Mouse (Mus musculus) embryonic stem cell, embryonic (primary cell): Measurements from ENCODE around the gene Fgr.

Experiments
- CTCF ChIA-PET, 4 experiments: fragments of 300-600 bp in 2 of 4; fragments of 350-600 bp in 2 of 4; sonication (Branson Sonifier 250); formaldehyde crosslinking; loops; one replicate each; lab custom pipeline; 2022; ENCODE audit warnings: inconsistent platforms in 2 of 4; lab: Charles Lee
- POLR2A ChIA-PET, 4 experiments: fragments of 300-600 bp in 2 of 4; fragments of 350-600 bp in 2 of 4; sonication (Branson Sonifier 250); formaldehyde crosslinking; loops; one replicate each; lab custom pipeline; 2022; ENCODE audit warnings: antibody characterized with exemption in 4 of 4, inconsistent platforms in 1 of 4; lab: Charles Lee

Gene Fgr

GRCm38 (mm10) chr4:133014896-133015709 is 41.2 kb downstream of the Fgr start:
- ChIA-PET POLR2A (interaction anchor here in 2 of 4 experiments (0.6 to 9.2 kb wide), 12 partner anchors 7 to 728 kb away, joined by 3 to 90 read pairs (median 5); no protein-coding TSS in a partner anchor), CTCF (interaction anchor here in 2 of 4 experiments (0.7 to 1.0 kb wide), 2 partner anchors 42 to 49 kb away, joined by 3 to 5 read pairs; no protein-coding TSS in a partner anchor)

GRCm38 (mm10) chr4:133015710-133016651 is 42.1 kb downstream of the Fgr start:
- ChIA-PET POLR2A (interaction anchor here in 2 of 4 experiments (0.5 to 0.9 kb wide), 2 partner anchors 46 to 815 kb away, joined by 4 to 5 read pairs; no protein-coding TSS in a partner anchor), CTCF (interaction anchor here in 1 of 4 experiments (0.6 to 1.0 kb wide), 2 partner anchors 41 to 237 kb away, joined by 3 read pairs; no protein-coding TSS in a partner anchor)

DNA sequence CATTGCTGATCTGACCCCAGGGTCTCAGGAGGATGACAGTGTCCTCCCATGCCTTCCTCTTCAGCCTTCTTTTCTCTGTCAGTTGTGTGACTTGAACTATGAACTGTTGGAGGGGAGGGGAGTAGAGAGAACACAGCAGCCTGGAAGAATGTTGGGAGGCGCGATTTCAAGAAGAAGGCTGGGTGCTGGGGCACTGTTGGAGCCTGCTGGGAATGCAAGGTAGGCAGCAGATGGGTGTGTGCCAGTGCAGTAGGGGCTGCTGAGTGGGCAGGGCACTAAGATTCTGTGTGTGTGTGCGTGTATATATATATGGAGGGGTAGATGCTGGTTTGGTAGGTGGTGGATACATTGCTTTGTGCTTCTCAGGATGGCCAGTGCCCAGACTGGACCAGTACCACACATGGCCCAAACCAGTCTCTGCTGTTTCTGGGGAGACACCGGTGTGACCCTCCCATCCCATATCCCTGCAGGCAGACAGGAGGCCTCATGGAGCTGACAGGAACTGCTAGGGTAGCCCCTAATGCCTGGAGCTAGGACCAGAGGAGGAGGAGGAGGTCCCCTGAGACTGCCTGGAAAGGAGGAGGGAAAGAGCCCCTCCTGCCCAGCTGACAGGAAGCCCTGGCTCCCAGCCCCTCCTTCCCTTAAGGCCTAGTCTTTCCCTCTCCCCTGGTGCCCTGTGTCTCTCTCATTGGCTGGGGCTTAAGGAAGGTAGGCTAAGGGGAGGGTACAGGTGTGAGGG is 43.0 kb downstream of the Fgr start:
- POLR2A ChIA-PET: interaction anchor here in 2 of 4 experiments (0.6 kb wide), 2 partner anchors 183 to 307 kb away, joined by 3 read pairs; no protein-coding TSS in a partner anchor
- CTCF ChIA-PET: interaction anchor here in 1 of 4 experiments (0.7 kb wide), 1 partner anchor 12 kb away, joined by 3 read pairs; no protein-coding TSS in a partner anchor

GRCm38 (mm10) chr4:133017597-133018262 is 43.8 kb downstream of the Fgr start:
- ChIA-PET POLR2A (interaction anchor here in 2 of 4 experiments (0.6 to 12.6 kb wide), 4 partner anchors 13 to 307 kb away, joined by 3 to 90 read pairs (median 4); no protein-coding TSS in a partner anchor), CTCF (interaction anchor here in 2 of 4 experiments (0.5 to 0.7 kb wide), 3 partner anchors 8 to 12 kb away, joined by 3 to 5 read pairs (median 3); no protein-coding TSS in a partner anchor)

DNA sequence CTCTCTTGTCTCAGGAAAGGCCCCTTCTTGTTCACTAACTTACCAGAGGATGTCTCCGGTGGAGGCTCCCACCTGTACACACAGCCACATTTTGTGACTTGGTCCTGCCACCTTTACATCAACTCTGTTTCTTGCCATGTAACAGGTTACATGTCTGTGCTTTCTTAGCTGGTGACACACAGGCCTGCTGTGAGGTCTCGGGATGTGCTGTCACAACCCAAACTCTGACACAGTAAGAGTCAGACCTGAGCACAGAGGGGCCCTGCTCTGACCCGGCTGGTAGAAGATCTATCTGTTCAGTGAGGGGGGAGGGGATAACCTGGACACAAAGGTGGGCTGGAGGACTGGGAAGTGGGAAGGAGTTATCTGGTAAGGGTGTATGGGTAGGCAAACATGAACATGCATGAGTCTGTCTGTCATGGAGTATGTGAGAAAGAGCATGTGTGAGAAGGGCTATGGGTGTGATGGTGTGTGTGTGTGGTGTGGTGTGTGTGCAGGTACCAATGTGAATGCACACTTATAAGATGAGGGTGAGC is 44.4 kb downstream of the Fgr start:
- CTCF ChIA-PET: interaction anchor here in 1 of 4 experiments (0.5 to 1.8 kb wide), 2 partner anchors 9 to 40 kb away, joined by 3 read pairs; no protein-coding TSS in a partner anchor
- POLR2A ChIA-PET: interaction anchor here in 3 of 4 experiments (0.5 to 12.6 kb wide), 5 partner anchors 12 to 225 kb away, joined by 3 to 90 read pairs (median 5); no protein-coding TSS in a partner anchor

DNA sequence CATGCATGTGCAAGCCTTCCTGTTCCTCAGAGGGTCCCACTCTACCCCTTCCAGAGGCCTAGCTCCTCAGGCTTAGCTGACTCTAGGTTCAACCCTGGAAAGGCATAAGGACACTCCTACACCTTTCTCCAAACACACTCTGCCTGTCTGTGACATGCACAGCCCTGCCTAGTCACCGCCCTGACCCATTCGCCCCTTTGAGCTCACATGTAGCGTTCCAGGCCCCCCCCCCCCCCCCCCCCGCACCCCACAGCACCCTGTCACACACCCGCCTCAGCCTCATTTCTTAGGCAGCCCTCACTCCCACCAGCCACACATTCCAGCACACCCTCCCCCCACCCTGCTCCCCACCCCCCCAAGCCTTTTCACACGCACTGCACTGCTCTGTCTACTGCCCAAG is 46.8 kb downstream of the Fgr start:
- POLR2A ChIA-PET: interaction anchor here in 3 of 4 experiments (0.7 to 12.6 kb wide), 13 partner anchors 8 to 264 kb away, joined by 3 to 90 read pairs (median 5); partner anchors contain the start of gene Ahdc1 (in 1 of the 3)

DNA sequence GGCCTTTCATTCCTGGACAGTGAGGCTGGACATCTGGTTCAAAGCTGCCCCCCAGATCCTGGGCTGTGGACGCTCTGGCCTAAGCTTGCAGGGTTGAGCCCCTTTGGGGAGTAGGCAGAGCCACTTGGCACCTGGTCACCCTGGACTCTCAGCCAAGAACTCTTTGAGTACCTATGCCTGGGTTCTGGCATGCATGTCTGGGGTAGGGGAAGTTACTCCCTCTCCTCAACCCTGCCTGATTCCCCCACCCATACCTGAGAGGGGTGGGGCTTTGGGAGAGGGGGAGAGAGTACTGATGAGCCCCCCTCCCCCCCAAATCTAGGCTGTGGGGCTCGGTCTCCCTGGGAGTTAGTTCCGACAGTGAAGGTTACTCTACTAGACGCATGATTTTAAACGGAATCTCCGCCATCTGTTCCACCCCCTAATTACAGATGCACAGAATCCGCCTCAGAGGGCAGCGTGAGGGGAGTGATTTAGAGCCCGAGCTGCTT is 47.3 kb downstream of the Fgr start:
- ChIA-PET CTCF (interaction anchor here in 2 of 4 experiments (0.9 to 2.3 kb wide), 8 partner anchors 10 to 277 kb away, joined by 3 to 9 read pairs (median 3); partner anchors contain the start of gene Ahdc1 (in 1 of the 2)), POLR2A (interaction anchor here (0.5 to 12.6 kb wide), 13 partner anchors 8 to 263 kb away, joined by 3 to 90 read pairs (median 5); partner anchors contain the start of gene Ahdc1 (in 1 of the 4))

More for the DNA sequence above, 46.8 kb downstream of the Fgr start:
- CTCF ChIA-PET: interaction anchor here in 3 of 4 experiments (0.6 to 2.3 kb wide), 11 partner anchors 9 to 714 kb away, joined by 3 to 9 read pairs (median 4); partner anchors contain the start of gene Ahdc1 (in 1 of the 3)

GRCm38 (mm10) chr4:133022217-133022616 is 48.3 kb downstream of the Fgr start:
- POLR2A ChIA-PET: interaction anchor here in 3 of 4 experiments (0.5 to 14.8 kb wide), 16 partner anchors 9 to 728 kb away, joined by 3 to 90 read pairs (median 5); partner anchors contain the start of genes Ahdc1 (in 2 of the 3) and Slc9a1 (in 1 of the 3)
- CTCF ChIA-PET: interaction anchor here in 3 of 4 experiments (0.6 to 2.3 kb wide), 6 partner anchors 11 to 1914 kb away, joined by 3 to 9 read pairs (median 3); no protein-coding TSS in a partner anchor

DNA sequence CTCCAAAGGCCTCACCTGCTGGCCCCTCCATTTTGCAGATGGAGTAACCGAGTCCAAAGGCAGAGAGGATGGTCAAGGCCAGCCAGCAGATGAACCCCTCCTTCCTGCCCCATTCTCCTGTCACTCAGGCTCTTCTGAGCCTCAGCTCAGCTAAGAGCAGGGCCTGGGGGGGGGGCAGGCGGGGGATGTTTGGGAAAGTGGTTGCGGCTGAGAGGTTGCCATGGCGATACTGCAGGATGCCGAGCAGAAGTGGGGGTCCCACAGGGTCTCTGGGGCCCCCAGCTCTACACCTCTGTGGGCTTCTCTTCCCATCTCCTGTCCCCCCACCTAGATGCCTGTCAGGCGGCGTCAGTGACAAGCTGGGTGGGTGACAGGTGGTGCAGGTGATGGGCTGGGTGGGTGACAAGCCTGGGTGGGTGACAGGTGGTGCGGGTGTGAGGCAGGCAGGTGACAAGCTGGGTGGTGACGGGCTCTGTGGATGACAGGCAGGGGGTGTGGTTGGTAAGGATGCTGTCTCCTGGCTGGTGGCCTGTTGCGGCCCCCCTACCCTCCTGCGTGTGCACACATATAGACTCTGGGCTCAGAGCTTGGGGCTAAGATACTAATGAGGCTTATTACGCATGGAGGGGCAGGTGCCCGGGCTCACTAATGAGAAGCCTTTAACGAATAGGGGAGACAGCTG is 49.2 kb downstream of the Fgr start:
- ChIA-PET POLR2A (interaction anchor here (0.6 to 14.8 kb wide), 21 partner anchors 9 to 356 kb away, joined by 3 to 90 read pairs (median 6); partner anchors contain the start of gene Ahdc1 (in 2 of the 4)), CTCF (interaction anchor here in 2 of 4 experiments (0.7 to 2.3 kb wide), 5 partner anchors 10 to 33 kb away, joined by 3 to 9 read pairs (median 3); partner anchors contain the start of gene Ahdc1 (in 1 of the 2))

DNA sequence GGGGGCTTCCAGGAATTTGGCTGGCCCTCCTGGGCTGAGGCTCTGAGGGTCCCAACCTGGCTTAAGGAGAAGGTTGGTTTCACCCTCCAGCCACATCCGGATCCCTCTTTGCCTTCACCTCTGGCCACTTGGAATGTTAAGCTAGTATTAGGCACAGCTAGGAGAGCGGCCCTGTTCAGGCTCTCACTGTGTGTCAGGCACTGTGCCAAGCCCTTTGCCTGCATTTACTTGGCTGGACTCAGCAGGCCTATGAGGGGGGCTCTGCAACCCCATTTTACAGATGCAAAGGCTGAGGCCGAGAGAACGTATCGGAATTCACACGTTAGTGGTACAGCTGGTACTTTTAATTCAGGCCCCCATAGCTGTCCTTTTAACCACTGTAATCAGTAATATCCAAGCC is 49.7 kb downstream of the Fgr start:
- POLR2A ChIA-PET: interaction anchor here in 3 of 4 experiments (0.9 to 14.8 kb wide), 17 partner anchors 9 to 84 kb away, joined by 3 to 90 read pairs (median 7); partner anchors contain the start of gene Ahdc1 (in 2 of the 3)
- CTCF ChIA-PET: interaction anchor here in 2 of 4 experiments (0.7 to 2.1 kb wide), 4 partner anchors 12 to 32 kb away, joined by 3 to 7 read pairs (median 4); partner anchors contain the start of gene Ahdc1 (in 1 of the 2)

- CTCF ChIA-PET: interaction anchor here in 1 of 4 experiments (2.1 kb wide), 1 partner anchor 31 kb away, joined by 5 read pairs; no protein-coding TSS in a partner anchor
- POLR2A ChIA-PET: interaction anchor here in 3 of 4 experiments (0.8 to 14.8 kb wide), 18 partner anchors 9 to 329 kb away, joined by 3 to 90 read pairs (median 6); partner anchors contain the start of genes Ahdc1 (in 2 of the 3) and Wdtc1 (in 1 of the 3)
Observed at GRCm38 (mm10) chr4:133024404-133024803, 50.5 kb downstream of the Fgr start.

DNA sequence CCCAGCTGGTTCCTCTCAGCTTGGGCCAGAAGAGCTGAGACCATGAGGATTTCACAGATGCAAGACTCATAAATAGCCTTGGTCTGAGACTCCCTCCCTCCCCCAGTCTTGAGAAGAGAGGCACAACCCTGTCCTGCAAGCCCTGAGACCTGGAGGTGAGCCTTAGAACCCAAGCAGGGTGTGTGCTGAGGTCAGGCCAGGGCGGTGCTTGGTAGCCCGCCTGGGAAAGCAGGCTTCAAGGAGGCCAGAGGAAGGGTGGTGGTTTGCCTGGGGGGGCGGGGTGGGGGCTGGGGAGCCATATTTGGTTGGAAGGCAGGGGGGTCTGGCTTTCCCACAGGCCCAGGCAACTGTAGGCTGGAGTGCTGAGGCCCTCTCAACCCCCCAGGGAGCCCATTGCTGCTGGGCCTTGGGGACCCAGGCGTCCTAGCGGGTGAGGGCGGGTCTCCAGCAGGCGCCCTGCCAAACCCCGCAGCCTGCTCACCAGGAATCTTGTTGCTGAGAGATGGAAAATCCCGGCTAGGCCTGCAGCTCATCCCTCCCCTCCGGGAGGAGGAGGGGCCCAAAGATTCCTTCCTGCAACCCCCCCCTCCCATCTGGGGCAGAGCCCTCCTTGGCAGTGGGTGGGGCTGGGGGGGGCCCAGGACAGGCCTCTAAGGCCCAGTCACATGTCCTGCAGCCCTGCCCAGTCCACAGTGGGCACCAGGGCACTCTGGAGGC is 51.2 kb downstream of the Fgr start:
- ChIA-PET CTCF (interaction anchor here in 1 of 4 experiments (1.5 to 2.1 kb wide), 2 partner anchors 31 to 80 kb away, joined by 4 to 5 read pairs; no protein-coding TSS in a partner anchor), POLR2A (interaction anchor here in 3 of 4 experiments (0.6 to 14.8 kb wide), 15 partner anchors 8 to 328 kb away, joined by 3 to 90 read pairs (median 7); partner anchors contain the start of genes Ahdc1 (in 2 of the 3) and Wdtc1 (in 1 of the 3))

- ChIA-PET POLR2A (interaction anchor here in 2 of 4 experiments (1.0 to 14.8 kb wide), 11 partner anchors 9 to 78 kb away, joined by 3 to 90 read pairs (median 9); partner anchors contain the start of gene Ahdc1 (in 2 of the 2)), CTCF (interaction anchor here in 3 of 4 experiments (0.6 to 1.8 kb wide), 8 partner anchors 13 to 454 kb away, joined by 3 to 6 read pairs (median 4); partner anchors contain the start of gene Tent5b (in 1 of the 3))
Observed at GRCm38 (mm10) chr4:133026272-133026671, 52.4 kb downstream of the Fgr start.
